Comparison of ENCODE assay signal across 8 mouse cellular contexts in genomic region chr17:70738168-70738854, GRCm38 (mm10).
A peak's percentile ranks its signal among the peaks of the same experiment; 100 is the strongest.
DNase-seq lines count a peak whose midpoint lies in the region; ATAC-seq lines count a peak whose summit lies in the region.

No protein-coding gene starts in this region.

- intact Hi-C loops in left cerebral cortex, postnatal 25 days (cut with DNase I), result no loop called here

- peak; percentile 91 for ATAC-seq in intestine, embryonic 15.5 days
- ATAC-seq in megakaryocyte-erythroid progenitor cell, adult 5-6 weeks (replicated peaks; ENCODE audit: low FRiP score, low TSS enrichment, poor library complexity, severe bottlenecking), result peak; percentile 74; the same call in 1 of the 2 replicates
- ATAC-seq in erythroblast, adult 5-6 weeks (replicated peaks; ENCODE audit: low FRiP score, poor library complexity, severe bottlenecking), result no peak

- H3K4me1 ChIP-seq in intestine, embryonic 15.5 days (replicated peaks), result peaks cover 13% of the 10 kb centered on the region

- H3K9me3 ChIP-seq in intestine, embryonic 15.5 days, result no peaks in the 10 kb centered on the region

- 4% methylated on average over 17 of the region's 17 CpGs for WGBS in intestine, embryonic 15.5 days

- H3K9ac ChIP-seq in intestine, embryonic 15.5 days, result peak overlapping the region; percentile 32; the same call in 1 of the 2 replicates

- peak overlapping the region; percentile 71 for H3K4me2 ChIP-seq in intestine, embryonic 15.5 days (replicated peaks)

- H3K27ac ChIP-seq in intestine, embryonic 15.5 days, result peak overlapping the region; percentile 40; the same call in 1 of the 2 replicates

- peak; percentile 98 for DNase-seq in ZHBTc4 (ENCODE audit: low read depth, low spot score)
- DNase-seq in embryo, embryonic 10 days (ENCODE audit: low spot score), result peak; percentile 94
- peak; percentile 82 to 89 for DNase-seq in gastrocnemius, postnatal 4 days (ENCODE audit: low spot score in 2 of 2)
- peak; percentile 58 to 74 for DNase-seq in left cerebral cortex, postnatal 25 days (ENCODE audit: low spot score in 2 of 2)
- DNase-seq in right cerebral cortex, postnatal 4 days, result peak; percentile 70

- H3K27me3 ChIP-seq in intestine, embryonic 15.5 days (replicated peaks), result no peaks in the 10 kb centered on the region

- peak overlapping the region; percentile 24; the same call in 1 of the 2 replicates for H3K4me3 ChIP-seq in intestine, embryonic 15.5 days (replicated peaks)

- H3K36me3 ChIP-seq in intestine, embryonic 15.5 days, result no peaks in the 10 kb centered on the region
